Mouse (Mus musculus) midbrain, embryonic 16.5 days (tissue): ENCODE measurements at regions not wholly inside any gene's neighbourhood (a gene's known extent, or its start where the extent isn't known, plus 50 kb on each side); places are given as distances from the start of the nearest gene placed in this dataset.

Experiments used
- ATAC-seq: fragments of 200-750 bp; cut with Nextera tagmentation; 2 replicates; pipeline ENCODE4 v1.8.0; 2017; ENCODE audit warnings: moderate TSS enrichment
- H3K27ac ChIP-seq: fragments of 300-500 bp; sonication (generic); 2 replicates; pipeline ENCODE4 v1.5.1; 2014; ENCODE audit warnings: mild to moderate bottlenecking, low read length, mixed read lengths
- H3K27me3 ChIP-seq: fragments of 300-500 bp; sonication (generic); 2 replicates; pipeline ENCODE4 v1.6.1; 2014; ENCODE audit warnings: low read depth, low read length, mixed read lengths; ENCODE audit not compliant: control insufficient read depth, insufficient read depth
- H3K36me3 ChIP-seq: fragments of 300-500 bp; sonication (generic); 2 replicates; pipeline ENCODE4 v1.6.1; 2014; ENCODE audit warnings: mild to moderate bottlenecking, low read length, moderate library complexity, mixed read lengths; ENCODE audit not compliant: control insufficient read depth, insufficient read depth
- H3K4me1 ChIP-seq: fragments of 300-500 bp; sonication (generic); 2 replicates; pipeline ENCODE4 v1.6.1; 2014; ENCODE audit warnings: mild to moderate bottlenecking, low read length, mixed read lengths; ENCODE audit not compliant: control insufficient read depth, insufficient read depth
- H3K4me2 ChIP-seq: fragments of 300-500 bp; sonication (generic); 2 replicates; pipeline ENCODE4 v1.6.1; 2014; ENCODE audit warnings: mild to moderate bottlenecking, low read length, mixed read lengths
- H3K4me3 ChIP-seq: fragments of 300-500 bp; sonication (generic); 2 replicates; pipeline ENCODE4 v1.5.1; 2014; ENCODE audit warnings: low read depth, mild to moderate bottlenecking, low read length, moderate library complexity, mixed read lengths
- H3K9ac ChIP-seq: fragments of 300-500 bp; sonication (generic); 2 replicates; pipeline ENCODE4 v1.6.1; 2014; ENCODE audit warnings: low read depth, low read length, mixed read lengths
- H3K9me3 ChIP-seq: fragments of 300-500 bp; sonication (generic); replicated peaks from 2 replicates; pipeline ENCODE4 v1.6.1; 2014; ENCODE audit warnings: mild to moderate bottlenecking, low read length, mixed read lengths; ENCODE audit not compliant: control insufficient read depth, poor library complexity, severe bottlenecking
- WGBS: fragments of 180-500 bp; shearing (Covaris S2); extraction: QIAGEN DNeasy Blood & Tissue Kit; methylation state at CpG from one replicate; pipeline ENCODE4 v1.1.7; 2014; 5-methylcytosine and 5-hydroxymethylcytosine counted together

- H3K4me3 ChIP-seq: no peak overlapping the region
- no peak overlapping the region for H3K27ac ChIP-seq
- 90% methylated on average over 3 of the region's 3 CpGs for WGBS
- no peaks in the 10 kb centered on the region for H3K36me3 ChIP-seq
- H3K4me2 ChIP-seq: no peak overlapping the region
- H3K27me3 ChIP-seq: no peaks in the 10 kb centered on the region
- no peaks in the 10 kb centered on the region for H3K4me1 ChIP-seq
- H3K9me3 ChIP-seq: no peaks in the 10 kb centered on the region
- no peak for ATAC-seq
- no peak overlapping the region for H3K9ac ChIP-seq
These were observed 1012.6 kb downstream of the Cdh8 start for GRCm38 (mm10) chr8:98403645-98404032.

GRCm38 (mm10) chr8:98402852-98403644, 1013.2 kb downstream of the Cdh8 start:
- no peak for ATAC-seq
- WGBS: 81% methylated on average over 11 of the region's 11 CpGs
- no peaks in the 10 kb centered on the region for H3K36me3 ChIP-seq
- H3K9me3 ChIP-seq: no peaks in the 10 kb centered on the region
- no peak overlapping the region for H3K4me3 ChIP-seq
- no peak overlapping the region for H3K9ac ChIP-seq
- no peak overlapping the region for H3K4me2 ChIP-seq
- H3K27ac ChIP-seq: no peak overlapping the region
- H3K27me3 ChIP-seq: no peaks in the 10 kb centered on the region
- no peaks in the 10 kb centered on the region for H3K4me1 ChIP-seq

- Histone ChIP-seq H3K9me3 (no peaks in the 10 kb centered on the region), H3K4me3 (no peak overlapping the region), H3K4me2 (no peak overlapping the region), H3K27ac (no peak overlapping the region), H3K27me3 (no peaks in the 10 kb centered on the region), H3K4me1 (no peaks in the 10 kb centered on the region), H3K36me3 (no peaks in the 10 kb centered on the region), H3K9ac (no peak overlapping the region)
- 90% methylated on average over 2 of the region's 2 CpGs for WGBS
- no peak for ATAC-seq
These were observed 1034.5 kb downstream of the Cdh8 start for GRCm38 (mm10) chr8:98381815-98382214.

GRCm38 (mm10) chr8:98380387-98380786, 1035.9 kb downstream of the Cdh8 start:
- H3K9me3 ChIP-seq: no peaks in the 10 kb centered on the region

DNA sequence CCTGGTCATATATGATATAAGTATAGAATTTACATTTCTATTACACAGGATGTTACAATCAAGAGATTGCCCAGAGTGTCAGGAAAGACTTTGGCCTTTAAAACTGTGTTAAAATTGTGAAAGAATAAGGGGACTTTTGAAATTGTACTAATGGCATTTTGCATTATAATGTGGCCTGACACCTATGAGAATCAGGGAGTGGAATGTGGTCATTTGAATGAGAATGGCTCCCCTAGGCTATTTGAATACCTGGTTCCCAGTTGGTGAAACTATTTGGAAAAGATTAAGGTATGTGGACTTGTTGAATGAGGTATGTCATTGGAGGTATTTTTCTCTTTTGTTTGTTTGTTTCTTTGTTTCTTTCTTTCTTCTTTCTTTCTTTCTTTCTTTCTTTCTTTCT, 1038.5 kb downstream of the Cdh8 start:
- no peak overlapping the region for H3K9ac ChIP-seq
- H3K4me1 ChIP-seq: no peaks in the 10 kb centered on the region
- no peak for ATAC-seq
- H3K36me3 ChIP-seq: no peaks in the 10 kb centered on the region
- no peak overlapping the region for H3K4me3 ChIP-seq
- no peak overlapping the region for H3K4me2 ChIP-seq
- no peaks in the 10 kb centered on the region for H3K9me3 ChIP-seq
- no peaks in the 10 kb centered on the region for H3K27me3 ChIP-seq
- no peak overlapping the region for H3K27ac ChIP-seq

More at GRCm38 (mm10) chr8:98380387-98380786, 1035.9 kb downstream of the Cdh8 start:
- no peak overlapping the region for H3K9ac ChIP-seq
- WGBS: 95% methylated on average over 1 of the region's 1 CpGs
- no peak for ATAC-seq
- H3K4me1 ChIP-seq: no peaks in the 10 kb centered on the region
- no peaks in the 10 kb centered on the region for H3K27me3 ChIP-seq
- H3K36me3 ChIP-seq: no peaks in the 10 kb centered on the region
- H3K27ac ChIP-seq: no peak overlapping the region
- H3K4me3 ChIP-seq: no peak overlapping the region
- H3K4me2 ChIP-seq: no peak overlapping the region

DNA sequence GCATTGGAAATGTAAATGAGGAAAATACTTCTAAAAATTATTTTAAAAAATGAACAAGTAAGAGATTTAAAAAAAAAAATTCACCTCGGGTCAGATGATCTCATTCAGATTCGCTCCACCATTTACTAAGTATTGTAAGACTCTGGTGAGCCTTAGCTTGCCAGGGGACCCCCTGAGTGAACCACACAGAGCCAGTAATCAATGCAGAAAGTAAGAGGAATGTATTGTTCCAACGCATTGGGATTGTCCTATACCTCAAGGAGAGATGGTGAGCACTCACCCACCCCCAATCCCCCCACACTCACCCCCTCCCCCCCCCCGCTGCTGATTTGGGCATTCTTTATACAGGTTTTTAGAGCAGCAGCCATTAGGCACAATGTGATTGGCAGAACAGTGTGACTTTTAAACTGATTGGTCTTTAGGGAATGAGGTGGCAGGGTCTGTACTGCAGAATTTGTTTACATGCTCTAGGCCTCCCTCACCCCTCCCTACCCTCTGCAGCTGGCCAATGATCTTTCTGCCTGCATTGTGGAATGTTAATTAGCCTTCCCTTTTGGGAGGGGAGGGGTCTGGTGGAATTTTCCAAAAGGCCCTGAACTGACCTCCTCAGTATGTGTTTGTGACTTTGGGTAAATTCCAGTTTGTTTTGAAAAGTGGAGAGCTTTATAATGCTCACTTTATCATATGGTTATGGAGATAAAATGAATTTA, 1043.4 kb downstream of the Cdh8 start:
- H3K27ac ChIP-seq: no peak overlapping the region
- H3K4me2 ChIP-seq: no peak overlapping the region
- no peaks in the 10 kb centered on the region for H3K36me3 ChIP-seq
- no peaks in the 10 kb centered on the region for H3K9me3 ChIP-seq
- H3K27me3 ChIP-seq: no peaks in the 10 kb centered on the region
- H3K4me3 ChIP-seq: no peak overlapping the region
- 36% methylated on average over 3 of the region's 4 CpGs for WGBS
- H3K4me1 ChIP-seq: no peaks in the 10 kb centered on the region
- no peak for ATAC-seq
- no peak overlapping the region for H3K9ac ChIP-seq

DNA sequence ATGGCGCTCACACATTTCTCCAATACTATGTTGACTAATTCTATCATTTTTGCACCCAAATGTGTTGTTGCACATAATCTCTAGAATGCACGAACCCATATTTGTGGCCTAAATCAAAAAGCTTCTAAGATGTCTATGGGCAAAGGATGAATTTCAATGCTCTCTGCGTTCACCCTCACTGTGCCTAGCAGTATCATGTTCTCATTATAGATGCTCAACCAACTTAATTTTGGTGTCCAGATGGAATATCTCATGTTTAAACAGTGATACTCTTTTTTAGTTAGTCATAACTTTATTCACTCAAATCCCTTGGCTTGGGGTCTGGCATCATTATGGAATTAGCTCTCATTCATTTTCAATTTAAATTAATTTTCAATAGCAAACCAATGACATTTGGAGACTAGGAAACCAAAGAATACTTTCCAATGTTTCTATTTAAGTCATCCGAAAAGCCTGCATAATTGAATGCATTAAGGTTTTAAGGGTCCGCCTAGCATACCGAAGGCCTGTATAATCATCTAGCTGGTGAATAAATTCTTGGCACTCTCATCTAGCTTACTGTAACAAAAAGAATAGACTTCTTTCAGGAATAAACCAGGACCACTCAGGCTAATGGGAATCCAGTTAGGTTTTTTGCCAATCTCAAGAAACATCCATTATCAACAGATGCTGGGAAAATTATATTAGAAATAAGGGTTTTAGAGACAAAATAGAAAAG, 1050.7 kb downstream of the Cdh8 start:
- Histone ChIP-seq H3K4me3 (no peak overlapping the region), H3K4me1 (no peaks in the 10 kb centered on the region), H3K36me3 (no peaks in the 10 kb centered on the region), H3K27me3 (no peaks in the 10 kb centered on the region), H3K27ac (no peak overlapping the region), H3K9me3 (no peaks in the 10 kb centered on the region), H3K4me2 (no peak overlapping the region), H3K9ac (no peak overlapping the region)
- no peak for ATAC-seq
- WGBS: 68% methylated on average over 6 of the region's 6 CpGs

DNA sequence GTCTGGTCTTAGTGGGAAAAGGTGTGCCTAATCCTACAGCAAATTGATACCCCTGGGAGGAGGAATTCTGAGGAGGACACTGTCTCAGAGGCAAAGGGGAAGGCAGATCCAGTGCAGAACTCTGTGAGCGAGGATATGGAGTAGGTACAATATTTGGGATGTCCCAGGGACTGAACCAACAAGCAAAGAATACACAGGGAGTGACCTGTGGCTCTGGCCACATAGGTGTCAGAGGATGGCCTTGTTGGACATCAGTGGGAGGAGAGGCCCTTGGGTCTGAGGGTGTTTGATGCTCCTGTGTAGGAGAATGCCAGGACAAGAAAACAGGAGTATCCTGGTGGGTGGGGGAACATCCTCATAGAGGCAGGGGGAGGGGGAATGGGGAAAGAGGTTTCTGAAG, 1079.0 kb downstream of the Cdh8 start:
- Histone ChIP-seq H3K4me3 (no peak overlapping the region), H3K27ac (no peak overlapping the region), H3K4me1 (no peaks in the 10 kb centered on the region), H3K36me3 (no peaks in the 10 kb centered on the region), H3K27me3 (no peaks in the 10 kb centered on the region), H3K9me3 (no peaks in the 10 kb centered on the region), H3K9ac (no peak overlapping the region), H3K4me2 (no peak overlapping the region)
- 97% methylated on average over 1 of the region's 1 CpGs for WGBS
- no peak for ATAC-seq
